Mouse (Mus musculus) cortical plate, adult 2 months (tissue): ENCODE measurements around the gene Upk2.

Source experiments
- CTCF ChIP-seq: fragments of 200-500 bp; IDR thresholded peaks from 2 replicates; pipeline ENCODE4 v1.5.1; 2011; ENCODE audit warnings: mild to moderate bottlenecking, control low read depth, low read length; ENCODE audit not compliant: insufficient read depth; ENCODE audit errors: extremely low read depth
- POLR2A ChIP-seq: fragments of 200-500 bp; IDR thresholded peaks from 2 replicates; pipeline ENCODE4 v1.6.1; 2011; ENCODE audit warnings: mild to moderate bottlenecking, low read length, control low read depth; ENCODE audit not compliant: insufficient read depth; ENCODE audit errors: extremely low read depth

DNA sequence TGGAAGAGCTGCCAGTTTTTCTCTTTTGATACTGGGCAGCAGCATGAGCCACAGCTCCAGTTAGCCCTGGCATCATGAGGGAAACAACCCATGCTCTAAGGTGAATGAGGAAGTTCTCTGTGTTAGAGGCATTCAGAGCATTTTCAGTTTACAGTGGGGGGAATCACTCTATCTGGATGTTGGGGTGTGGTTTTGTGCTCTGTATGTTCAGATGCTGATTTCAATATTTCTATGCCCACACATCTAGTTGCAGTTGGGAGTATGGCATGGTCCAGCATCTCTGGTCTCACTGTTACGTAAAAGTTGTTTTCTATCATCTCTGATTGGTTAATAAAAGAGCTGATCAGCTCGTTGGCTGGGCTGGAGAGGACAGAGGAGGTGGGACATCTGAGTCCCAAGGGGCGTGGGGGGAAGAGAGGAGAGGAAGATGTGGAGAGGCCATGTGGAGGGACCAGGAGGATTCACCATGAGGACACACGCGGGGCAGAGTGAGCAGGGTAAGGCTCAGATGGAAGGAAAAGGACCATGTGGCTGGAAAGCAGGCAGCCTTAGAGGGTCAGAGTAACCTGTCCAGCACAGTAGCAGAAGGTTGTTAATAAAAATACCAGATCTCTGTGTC is 34.4 kb downstream of the Upk2 start:
- no peak for TF ChIP-seq POLR2A
- no peak for TF ChIP-seq CTCF
